Mouse (Mus musculus) CD8-positive naive resting alpha-beta T cell, adult 2 months (primary cell): ENCODE results near the gene Cd53.

Experiments used
- DNase-seq, 2 experiments: peaks; one replicate each; pipeline ENCODE4 v3.0.0; 2022; ENCODE audit warnings: low read depth in 2 of 2, low spot score in 2 of 2

Cd53 gene

DNA sequence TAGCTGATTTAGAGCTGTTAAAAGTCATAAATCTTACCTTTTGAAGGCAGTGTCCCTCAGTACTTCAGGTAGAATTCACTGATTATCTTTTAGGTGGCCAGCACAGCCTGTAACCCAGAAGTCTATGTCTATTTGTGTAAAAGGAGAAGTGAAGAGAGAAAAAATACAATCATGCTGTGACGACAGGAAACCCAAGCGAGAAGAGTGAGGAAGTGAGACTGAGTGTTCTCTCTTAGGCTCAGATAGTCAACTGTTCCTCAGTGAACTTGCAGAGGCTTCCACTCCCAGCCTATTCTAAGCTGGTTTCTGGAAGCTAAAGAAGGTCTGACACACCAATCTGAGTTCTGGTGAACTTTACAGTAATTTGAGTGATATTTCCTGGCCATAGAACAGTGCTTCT lies at the start of gene Cd53:
Gene Cd53 (minus strand): TSS at position 220 of the 400 bp plus-strand sequence.
- peak; percentile 46 to 60 for DNase-seq

GRCm38 (mm10) chr3:106832107-106832506 lies 42.2 kb upstream of the Cd53 start:
- peak; percentile 64 to 65 for DNase-seq

DNA sequence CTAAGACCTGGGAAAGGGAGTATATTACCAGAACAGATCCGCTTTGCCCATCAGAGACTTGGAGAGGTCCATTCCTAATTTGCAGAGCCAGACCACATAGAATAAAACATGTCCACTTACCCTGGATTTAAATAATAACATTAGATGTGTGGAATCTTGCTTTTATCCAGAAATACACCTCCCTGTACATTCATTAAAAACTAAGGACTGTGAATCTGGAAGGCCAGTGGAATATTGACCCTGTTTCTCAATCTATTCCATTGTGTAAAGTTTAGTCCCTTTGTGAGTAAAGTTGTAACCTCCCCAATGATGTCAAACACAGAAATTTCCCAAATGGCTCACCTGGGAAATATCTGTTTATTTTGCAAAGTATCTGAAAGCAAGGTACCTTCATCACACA lies 36.2 kb upstream of the Cd53 start, which contains the start of gene Olfr266:
Gene Olfr266 (minus strand): TSS at position 101 of the 400 bp plus-strand sequence.
- DNase-seq: no peak

GRCm38 (mm10) chr3:106817676-106818075 lies 27.7 kb upstream of the Cd53 start:
- DNase-seq: no peak

GRCm38 (mm10) chr3:106808972-106809695 lies 19.2 kb upstream of the Cd53 start:
- no peak for DNase-seq

- DNase-seq: no peak
These were observed 8.1 kb upstream of the Cd53 start for GRCm38 (mm10) chr3:106798079-106798478.

DNA sequence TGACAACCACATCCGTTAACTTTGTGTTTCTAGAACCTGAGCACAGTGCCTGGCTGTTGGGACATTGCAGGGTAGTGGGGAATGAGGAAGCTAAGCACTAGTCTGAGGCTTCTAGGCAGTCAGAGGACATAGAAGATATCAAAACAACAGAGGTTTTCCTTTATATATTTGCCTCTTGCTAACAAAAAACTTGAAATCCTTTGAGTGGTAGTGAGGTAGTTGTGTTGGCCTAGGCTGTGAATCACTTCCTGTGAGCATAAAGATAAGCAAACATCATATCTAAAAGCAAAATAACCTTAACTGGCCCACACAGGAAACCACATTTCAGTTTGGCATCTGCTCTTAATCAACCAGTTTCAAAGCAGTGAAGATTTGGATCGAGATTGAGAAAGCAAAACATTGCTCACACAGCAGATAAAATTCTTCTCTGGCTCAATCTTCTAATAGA lies 1.5 kb downstream of the Cd53 start:
- DNase-seq: peak; percentile 71 to 80

DNA sequence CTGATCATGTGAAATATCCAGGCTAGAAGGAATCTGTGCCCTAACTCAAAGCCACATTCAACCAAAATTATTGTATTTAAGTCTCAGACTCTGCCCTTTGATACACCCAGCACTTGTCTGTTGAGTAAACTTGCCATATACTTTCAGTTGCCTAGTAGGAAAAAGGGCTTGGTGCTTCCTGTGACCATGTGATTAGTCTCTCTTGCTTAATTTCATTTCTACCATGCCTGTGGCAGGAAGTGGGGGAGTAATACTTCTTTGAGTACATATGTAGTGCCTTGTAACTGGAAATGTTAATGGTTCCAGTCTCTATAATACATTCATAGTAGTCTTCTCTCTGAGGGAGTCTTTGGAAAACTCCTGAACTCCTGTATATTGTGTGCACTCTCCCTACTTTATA lies 2.0 kb downstream of the Cd53 start:
- DNase-seq: peak; percentile 50 to 60

DNA sequence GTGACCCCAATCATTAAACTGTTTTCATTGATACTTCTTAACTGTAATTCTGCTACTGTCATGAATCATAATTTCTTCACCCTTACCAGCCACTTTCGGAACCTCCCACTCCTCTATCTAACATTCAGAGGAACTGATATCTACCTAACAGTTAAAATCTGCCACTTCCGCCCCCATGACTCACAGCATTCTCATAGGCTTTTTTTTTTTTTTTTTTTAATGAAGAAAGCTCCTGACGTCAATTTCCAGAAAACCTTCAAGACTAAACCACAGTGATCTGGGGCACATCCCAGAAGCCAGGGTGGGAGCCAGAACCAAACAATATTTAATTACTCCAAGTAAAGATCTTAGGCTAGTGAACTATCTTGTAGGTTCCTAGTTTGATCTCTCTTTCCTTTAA lies 4.8 kb downstream of the Cd53 start:
- DNase-seq: peak; percentile 50 to 66

GRCm38 (mm10) chr3:106771834-106772233 lies 18.1 kb downstream of the Cd53 start:
- no peak for DNase-seq

- DNase-seq: no peak
These were observed 34.1 kb downstream of the Cd53 start for GRCm38 (mm10) chr3:106755898-106756297.

DNA sequence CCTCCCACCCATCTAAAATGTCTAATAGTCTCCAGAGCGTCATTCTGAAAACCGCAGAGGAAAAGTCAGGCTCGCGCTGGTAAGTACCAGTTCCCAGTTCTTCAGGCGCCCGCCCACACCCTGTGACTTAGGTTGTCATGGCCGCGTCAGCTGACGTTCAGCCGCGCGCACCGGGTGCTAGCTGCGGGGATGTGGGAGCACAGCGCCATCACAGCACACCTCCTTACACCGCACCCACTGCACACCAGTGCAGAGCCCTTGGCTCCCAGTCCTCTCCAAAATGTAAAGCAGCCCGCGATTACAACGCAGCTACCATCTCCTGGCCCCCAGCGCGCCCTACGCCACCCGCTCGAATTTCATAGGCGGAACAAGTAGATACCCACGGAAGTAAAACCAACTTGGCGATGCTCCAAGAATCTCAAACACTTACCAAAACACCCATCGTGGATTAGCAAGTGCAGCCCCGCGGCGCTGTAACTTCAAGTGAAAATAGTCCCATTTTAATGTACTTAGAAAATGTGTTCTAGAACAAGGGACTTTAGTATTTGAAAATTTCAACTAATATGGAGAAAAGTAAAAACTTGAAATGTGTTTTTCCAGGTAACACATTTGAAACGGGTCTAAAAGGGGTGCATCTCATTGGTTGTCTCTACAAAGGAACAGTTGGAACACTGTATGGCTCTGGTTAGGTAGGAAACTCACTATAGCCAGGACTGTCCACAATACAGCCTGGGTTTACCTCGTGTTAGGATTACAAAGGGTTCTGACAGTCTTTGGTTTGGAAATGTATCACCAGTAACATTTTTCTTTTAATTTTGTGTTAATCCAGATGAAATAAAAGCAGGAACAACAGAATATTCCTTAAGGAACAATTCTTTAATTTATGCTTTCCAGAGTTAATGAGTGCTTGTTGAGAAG lies 67.7 kb downstream of the Cd53 start:
- DNase-seq: peak; percentile 91 to 92

DNA sequence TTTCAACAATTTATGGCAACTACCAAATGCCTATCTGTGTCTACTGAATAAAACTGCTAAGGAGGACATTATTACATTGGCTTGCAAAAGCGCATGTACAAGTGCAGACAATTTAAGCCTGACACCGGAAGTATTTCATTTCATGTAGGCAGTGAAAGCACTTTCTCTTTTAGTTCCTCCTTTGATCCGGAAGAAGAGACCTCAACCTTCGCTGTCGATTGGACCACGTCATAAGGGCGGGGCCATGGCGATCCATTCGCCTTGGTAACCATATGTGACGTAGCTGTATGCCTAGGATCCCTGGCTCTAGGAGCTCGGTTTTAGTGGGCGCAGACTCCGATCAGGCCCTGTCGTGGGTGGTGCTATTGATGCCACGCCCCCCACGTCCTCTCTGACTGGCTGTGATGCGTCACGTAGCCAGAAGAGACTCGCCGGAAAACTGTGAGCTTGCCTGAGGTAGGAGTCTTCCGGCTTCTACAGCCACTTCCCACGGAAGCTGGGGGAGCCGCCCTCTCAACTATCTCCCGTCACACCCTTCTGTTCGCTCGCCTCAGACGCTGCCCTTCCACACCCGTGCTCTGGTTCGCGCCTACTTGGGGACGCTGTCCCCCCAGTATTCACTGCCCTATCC lies 68.4 kb downstream of the Cd53 start:
- peak; percentile 95 to 96 for DNase-seq
